Mouse (Mus musculus) heart, embryonic 15.5 days (tissue): ENCODE results near the gene Ccdc63. TPM values are rescaled to one million over a fixed set of nuclear protein-coding genes. Genes with fewer than 3 reads are reported as not detected.
"Not testable (repeated sequence)": the region's sequence is repeated elsewhere in the genome, so short reads cannot be mapped to it uniquely, and the experiment has no call there.

Experiments
- ATAC-seq: fragments of 200-750 bp; cut with Nextera tagmentation; replicated peaks from 2 replicates; pipeline ENCODE4 v1.8.0; 2017; ENCODE audit warnings: low read depth, moderate TSS enrichment; ENCODE audit not compliant: insufficient number of reproducible peaks, insufficient read depth, low FRiP score
- H3K27ac ChIP-seq: fragments of 300-500 bp; sonication (generic); 2 replicates; pipeline ENCODE4 v1.5.1; 2015; ENCODE audit warnings: mild to moderate bottlenecking, inconsistent platforms
- H3K27me3 ChIP-seq: fragments of 300-500 bp; sonication (generic); 2 replicates; pipeline ENCODE4 v1.6.1; 2015; ENCODE audit warnings: inconsistent platforms
- H3K36me3 ChIP-seq: fragments of 300-500 bp; sonication (generic); 2 replicates; pipeline ENCODE4 v1.6.1; 2015; ENCODE audit warnings: mild to moderate bottlenecking, inconsistent platforms
- H3K4me1 ChIP-seq: fragments of 300-500 bp; sonication (generic); replicated peaks from 2 replicates; pipeline ENCODE4 v1.6.1; 2015; ENCODE audit warnings: inconsistent platforms
- H3K4me2 ChIP-seq: fragments of 300-500 bp; sonication (generic); 2 replicates; pipeline ENCODE4 v1.6.1; 2015; ENCODE audit warnings: inconsistent platforms, mild to moderate bottlenecking, moderate library complexity
- H3K4me3 ChIP-seq: fragments of 300-500 bp; sonication (generic); 2 replicates; pipeline ENCODE4 v1.5.1; 2015; ENCODE audit warnings: mild to moderate bottlenecking, inconsistent platforms
- H3K9ac ChIP-seq: fragments of 300-500 bp; sonication (generic); 2 replicates; pipeline ENCODE4 v1.6.1; 2015; ENCODE audit warnings: mild to moderate bottlenecking, inconsistent platforms
- H3K9me3 ChIP-seq: fragments of 300-500 bp; sonication (generic); replicated peaks from 2 replicates; pipeline ENCODE4 v1.6.1; 2016; ENCODE audit warnings: inconsistent platforms
- WGBS: fragments of 180-500 bp; shearing (Covaris S2); methylation state at CpG from one replicate; pipeline ENCODE4 v1.1.7; 2015; ENCODE audit warnings: mixed read lengths; 5-methylcytosine and 5-hydroxymethylcytosine counted together
- polyA plus RNA-seq: library from polyadenylated mRNA; unstranded; fragments of >200 nt; fragmentation: Nextera tagmentation; extraction: Ambion mirVana; gene quantifications from 2 replicates; pipeline ENCODE4 v1.2.1, GENCODE M21; 2015

Ccdc63 gene
- polyA plus RNA-seq, 1 experiment from 2014 or later, result 0.42 TPM

GRCm38 (mm10) chr5:122148107-122148506 lies 7.5 kb upstream of the Ccdc63 start:
- WGBS, result 74% methylated on average over 1 of the region's 1 CpGs
- H3K4me3 ChIP-seq, result no peak overlapping the region

GRCm38 (mm10) chr5:122146609-122147008 lies 6.0 kb upstream of the Ccdc63 start:
- H3K36me3 ChIP-seq, result no peaks in the 10 kb centered on the region
- H3K27ac ChIP-seq, result peak overlapping the region; percentile 89
- H3K4me2 ChIP-seq, result peak overlapping the region; percentile 53; the same call in 1 of the 2 replicates
- ATAC-seq, result no peak
- no peaks in the 10 kb centered on the region for H3K27me3 ChIP-seq
- H3K9me3 ChIP-seq, result no peaks in the 10 kb centered on the region
- no peak overlapping the region for H3K4me3 ChIP-seq
- H3K9ac ChIP-seq, result no peak overlapping the region
- peaks cover 22% of the 10 kb centered on the region for H3K4me1 ChIP-seq

More at GRCm38 (mm10) chr5:122148107-122148506, 7.5 kb upstream of the Ccdc63 start:
- H3K9ac ChIP-seq, result no peak overlapping the region
- no peaks in the 10 kb centered on the region for H3K36me3 ChIP-seq
- H3K4me1 ChIP-seq, result peaks cover 22% of the 10 kb centered on the region
- H3K27ac ChIP-seq, result no peak overlapping the region
- H3K4me2 ChIP-seq, result no peak overlapping the region
- no peaks in the 10 kb centered on the region for H3K9me3 ChIP-seq
- ATAC-seq, result no peak
- H3K27me3 ChIP-seq, result no peaks in the 10 kb centered on the region

GRCm38 (mm10) chr5:122146056-122146580 lies 5.5 kb upstream of the Ccdc63 start:
- H3K4me1 ChIP-seq, result peaks cover 22% of the 10 kb centered on the region
- 34% methylated on average over 10 of the region's 10 CpGs for WGBS
- ATAC-seq, result peak; percentile 33; the same call in 1 of the 2 replicates
- 0 out of 2 replicates have a peak overlapping the region, but pooled peaks have one; percentile 34 for H3K4me3 ChIP-seq
- no peaks in the 10 kb centered on the region for H3K27me3 ChIP-seq
- H3K36me3 ChIP-seq, result no peaks in the 10 kb centered on the region
- no peaks in the 10 kb centered on the region for H3K9me3 ChIP-seq
- no peak overlapping the region for H3K9ac ChIP-seq
- H3K27ac ChIP-seq, result peak overlapping the region; percentile 89
- H3K4me2 ChIP-seq, result peak overlapping the region; percentile 53

GRCm38 (mm10) chr5:122145381-122146055 lies 4.9 kb upstream of the Ccdc63 start:
- no peaks in the 10 kb centered on the region for H3K27me3 ChIP-seq
- peak overlapping the region; percentile 89 for H3K27ac ChIP-seq
- H3K4me2 ChIP-seq, result peak overlapping the region; percentile 53
- peak; percentile 49; the same call in 1 of the 2 replicates for ATAC-seq
- no peak overlapping the region for H3K9ac ChIP-seq
- H3K9me3 ChIP-seq, result no peaks in the 10 kb centered on the region
- peak overlapping the region; percentile 34 for H3K4me3 ChIP-seq
- peaks cover 22% of the 10 kb centered on the region for H3K4me1 ChIP-seq
- 45% methylated on average over 15 of the region's 15 CpGs for WGBS
- H3K36me3 ChIP-seq, result no peaks in the 10 kb centered on the region

- Histone ChIP-seq H3K36me3 (no peaks in the 10 kb centered on the region), H3K9ac (no peak overlapping the region), H3K4me2 (peak overlapping the region; percentile 53), H3K9me3 (no peaks in the 10 kb centered on the region), H3K27ac (peak overlapping the region; percentile 89), H3K4me1 (peaks cover 22% of the 10 kb centered on the region), H3K27me3 (no peaks in the 10 kb centered on the region), H3K4me3 (no peak overlapping the region)
- 89% methylated on average over 4 of the region's 4 CpGs for WGBS
- ATAC-seq, result no peak
Measured at GRCm38 (mm10) chr5:122144825-122145224, 4.2 kb upstream of the Ccdc63 start.

GRCm38 (mm10) chr5:122143543-122143942 lies 2.9 kb upstream of the Ccdc63 start:
- Histone ChIP-seq H3K36me3 (no peaks in the 10 kb centered on the region), H3K9ac (no peak overlapping the region), H3K4me2 (peak overlapping the region; percentile 28; the same call in 1 of the 2 replicates), H3K27ac (peak overlapping the region; percentile 43), H3K4me1 (peaks cover 22% of the 10 kb centered on the region), H3K4me3 (no peak overlapping the region), H3K9me3 (no peaks in the 10 kb centered on the region), H3K27me3 (no peaks in the 10 kb centered on the region)
- 46% methylated on average over 15 of the region's 15 CpGs for WGBS
- ATAC-seq, result 0 out of 2 replicates have a peak, but pooled peaks have one; percentile 24

- no peaks in the 10 kb centered on the region for H3K9me3 ChIP-seq
- no peaks in the 10 kb centered on the region for H3K27me3 ChIP-seq
- H3K27ac ChIP-seq, result no peak overlapping the region
- WGBS, result 60% methylated on average over 8 of the region's 8 CpGs
- no peaks in the 10 kb centered on the region for H3K36me3 ChIP-seq
- no peak overlapping the region for H3K4me2 ChIP-seq
- no peak overlapping the region for H3K9ac ChIP-seq
- ATAC-seq, result no peak
- peaks cover 24% of the 10 kb centered on the region for H3K4me1 ChIP-seq
- no peak overlapping the region for H3K4me3 ChIP-seq
Measured at GRCm38 (mm10) chr5:122142230-122142992, 1.8 kb upstream of the Ccdc63 start.

- H3K9me3 ChIP-seq, H3K27me3 ChIP-seq, H3K27ac ChIP-seq, H3K36me3 ChIP-seq, H3K4me2 ChIP-seq, H3K4me3 ChIP-seq, H3K9ac ChIP-seq, ATAC-seq: not testable (repeated sequence)
- peaks cover 39% of the 10 kb centered on the region for H3K4me1 ChIP-seq
- 73% methylated on average over 2 of the region's 2 CpGs for WGBS
Measured at GRCm38 (mm10) chr5:122139771-122140170, 852 bp downstream of the Ccdc63 start.

GRCm38 (mm10) chr5:122138856-122139255 lies 1.8 kb downstream of the Ccdc63 start:
- Histone ChIP-seq H3K4me1 (peaks cover 37% of the 10 kb centered on the region), H3K4me2 (no peak overlapping the region), H3K9me3 (no peaks in the 10 kb centered on the region), H3K36me3 (no peaks in the 10 kb centered on the region), H3K27ac (no peak overlapping the region), H3K9ac (no peak overlapping the region), H3K4me3 (no peak overlapping the region), H3K27me3 (0 out of 2 replicates have a peak, but pooled peaks cover 2% of the 10 kb centered on the region)
- ATAC-seq, result no peak
- 79% methylated on average over 15 of the region's 15 CpGs for WGBS

- no peak overlapping the region for H3K9ac ChIP-seq
- no peak overlapping the region for H3K4me3 ChIP-seq
- 21% methylated on average over 14 of the region's 14 CpGs for WGBS
- ATAC-seq, result peak; percentile 54
- peak overlapping the region; percentile 15 for H3K4me2 ChIP-seq
- H3K4me1 ChIP-seq, result peaks cover 37% of the 10 kb centered on the region
- H3K36me3 ChIP-seq, result no peaks in the 10 kb centered on the region
- 0 out of 2 replicates have a peak, but pooled peaks cover 2% of the 10 kb centered on the region for H3K27me3 ChIP-seq
- no peaks in the 10 kb centered on the region for H3K9me3 ChIP-seq
- H3K27ac ChIP-seq, result peak overlapping the region; percentile 81
Measured at GRCm38 (mm10) chr5:122136508-122137408, 3.9 kb downstream of the Ccdc63 start.
